Mouse (Mus musculus) CH12.LX (cell line): ENCODE measurements around the gene Ext2. TPM values are rescaled to one million over a fixed set of nuclear protein-coding genes. Genes with fewer than 3 reads are reported as not detected.

Experiments used
- DNase-seq: peaks from one replicate; pipeline ENCODE4 v3.0.0-alpha.2; 2013; ENCODE audit errors: extremely low read depth
- H3K27ac ChIP-seq: 2 replicates; pipeline ENCODE4 v1.5.1; 2012; ENCODE audit warnings: low read depth, mild to moderate bottlenecking, control low read depth, moderate library complexity; ENCODE audit not compliant: insufficient read depth
- H3K27me3 ChIP-seq: replicated peaks from 2 replicates; pipeline ENCODE3; 2012; ENCODE audit warnings: inconsistent platforms
- H3K36me3 ChIP-seq, 2 experiments: replicated peaks in 1 of 2; 2 replicates each; pipeline versions ENCODE3 to v1.6.1; 2012; ENCODE audit warnings: inconsistent platforms in 1 of 2, low read length in 1 of 2, mild to moderate bottlenecking in 1 of 2, mixed read lengths in 1 of 2, moderate library complexity in 1 of 2; ENCODE audit not compliant: control insufficient read depth in 1 of 2, insufficient read depth in 1 of 2
- H3K4me1 ChIP-seq, 2 experiments: 2 replicates each; pipeline ENCODE4 v1.6.1; 2012; ENCODE audit warnings: inconsistent platforms in 1 of 2, moderate library complexity in 1 of 2; ENCODE audit not compliant: insufficient read depth in 2 of 2, control insufficient read depth in 1 of 2
- H3K4me2 ChIP-seq: 2 replicates; pipeline ENCODE4 v1.6.1; 2012; ENCODE audit warnings: low read depth, mild to moderate bottlenecking, control low read depth; ENCODE audit not compliant: poor library complexity, insufficient read depth, severe bottlenecking
- H3K4me3 ChIP-seq, 3 experiments: fragments of 150-350 bp in 1 of 3; sonication (generic) in 1 of 3; replicated peaks in 1 of 3; 2 replicates each; pipeline versions ENCODE3 to v1.5.1; 2011 to 2012; ENCODE audit warnings: low read depth in 2 of 3, low read length in 2 of 3, mild to moderate bottlenecking in 2 of 3, moderate library complexity in 2 of 3, control low read depth in 1 of 3, improper control_type of control experiment in 1 of 3, inconsistent platforms in 1 of 3, mixed read lengths in 1 of 3; ENCODE audit not compliant: poor library complexity in 1 of 3
- H3K79me2 ChIP-seq: replicated peaks from 2 replicates; pipeline ENCODE4 v1.6.1; 2012; ENCODE audit warnings: mild to moderate bottlenecking, moderate library complexity; ENCODE audit not compliant: control insufficient read depth, poor library complexity, insufficient read depth, severe bottlenecking; ENCODE audit errors: extremely low read depth
- H3K9ac ChIP-seq: 2 replicates; pipeline ENCODE4 v1.6.1; 2012; ENCODE audit warnings: low read depth, mild to moderate bottlenecking, control low read depth, moderate library complexity; ENCODE audit not compliant: insufficient read depth
- H3K9me3 ChIP-seq: replicated peaks from 2 replicates; pipeline ENCODE3; 2012; ENCODE audit warnings: low read length, inconsistent platforms, mixed read lengths
- CTCF ChIP-seq, 2 experiments: IDR thresholded peaks in 1 of 2; conservative IDR thresholded peaks in 1 of 2; 2 replicates each; pipeline ENCODE4 v1.5.1; 2011 to 2012; ENCODE audit warnings: low read depth in 2 of 2, low read length in 2 of 2, improper control_type of control experiment in 1 of 2, inconsistent platforms in 1 of 2, mild to moderate bottlenecking in 1 of 2, moderate library complexity in 1 of 2
- ELF1 ChIP-seq: IDR thresholded peaks from 2 replicates; pipeline ENCODE4 v1.6.1; 2014; ENCODE audit warnings: low read depth, mild to moderate bottlenecking, inconsistent platforms, low read length, improper control_type of control experiment
- EP300 ChIP-seq: IDR thresholded peaks from 2 replicates; pipeline ENCODE4 v1.6.1; 2011; ENCODE audit warnings: low read length, improper control_type of control experiment
- JUN ChIP-seq: IDR thresholded peaks from 2 replicates; pipeline ENCODE4 v1.6.1; 2011; ENCODE audit warnings: low read depth, mild to moderate bottlenecking, low read length, improper control_type of control experiment, moderate library complexity; ENCODE audit not compliant: insufficient read depth
- JUND ChIP-seq: conservative IDR thresholded peaks from 2 replicates; pipeline ENCODE4 v1.6.1; 2011; ENCODE audit warnings: low read depth, low read length, improper control_type of control experiment
- MAFK ChIP-seq: IDR thresholded peaks from 2 replicates; pipeline ENCODE4 v1.6.1; 2011; ENCODE audit warnings: low read length, improper control_type of control experiment; ENCODE audit not compliant: insufficient replicate concordance
- MEF2A ChIP-seq: IDR thresholded peaks from 2 replicates; pipeline ENCODE4 v1.6.1; 2014; ENCODE audit warnings: low read depth, mild to moderate bottlenecking, inconsistent platforms, low read length, improper control_type of control experiment, borderline replicate concordance
- MYC ChIP-seq: IDR thresholded peaks from 2 replicates; pipeline ENCODE4 v1.6.1; 2011; ENCODE audit warnings: low read depth, mild to moderate bottlenecking, improper control_type of control experiment, low read length
- NELFE ChIP-seq: IDR thresholded peaks from 2 replicates; pipeline ENCODE4 v1.6.1; 2011; ENCODE audit warnings: low read depth, low read length, improper control_type of control experiment
- NRF1 ChIP-seq: IDR thresholded peaks from 2 replicates; pipeline ENCODE4 v1.6.1; 2014; ENCODE audit warnings: low read depth, mild to moderate bottlenecking, inconsistent platforms, low read length, improper control_type of control experiment, moderate library complexity
- POLR2AphosphoS2 ChIP-seq: IDR thresholded peaks from 2 replicates; pipeline ENCODE4 v1.6.1; 2011; ENCODE audit warnings: low read depth, low read length, improper control_type of control experiment
- RAD21 ChIP-seq: IDR thresholded peaks from 2 replicates; pipeline ENCODE4 v1.6.1; 2011; ENCODE audit warnings: low read depth, mild to moderate bottlenecking, low read length, improper control_type of control experiment, moderate library complexity
- RCOR1 ChIP-seq: conservative IDR thresholded peaks from 2 replicates; pipeline ENCODE4 v1.6.1; 2012; ENCODE audit warnings: low read depth, mild to moderate bottlenecking, inconsistent platforms, low read length, improper control_type of control experiment
- SMC3 ChIP-seq: IDR thresholded peaks from 2 replicates; pipeline ENCODE4 v1.6.1; 2011; ENCODE audit warnings: low read depth, low read length, improper control_type of control experiment
- TBP ChIP-seq: conservative IDR thresholded peaks from 2 replicates; pipeline ENCODE4 v1.6.1; 2011; ENCODE audit warnings: low read depth, low read length, improper control_type of control experiment
- ZMIZ1 ChIP-seq: IDR thresholded peaks from 2 replicates; pipeline ENCODE4 v1.6.1; 2012; ENCODE audit warnings: low read depth, mild to moderate bottlenecking, inconsistent platforms, low read length, improper control_type of control experiment
- dilution Hi-C: fragments of 300-500 bp; cut with MboI; formaldehyde crosslinking; loops from 2 replicates; pipeline ENCODE4 v1.14.3; 2020; ENCODE audit warnings: low sequenced_read_pairs; ENCODE audit not compliant: extremely low pct_unique_long_range_greater_than_20kb, extremely low pct_ligation_motif_present
- in situ Hi-C: fragments of 300-500 bp; cut with MboI; formaldehyde crosslinking; loops from 3 replicates; pipeline ENCODE4 v1.14.3; 2019; ENCODE audit warnings: low sequenced_read_pairs, low pct_ligation_motif_present, low pct_unique_long_range_greater_than_20kb, mixed read lengths
- polyA plus RNA-seq: library from polyadenylated mRNA; unstranded; fragments of >175 nt; gene quantifications from 2 replicates; pipeline ENCODE4 v1.2.1, GENCODE M21; 2012; ENCODE audit warnings: low read depth; ENCODE audit not compliant: insufficient read length
- total RNA-seq, 2 experiments: library from RNA; depleted of rRNA; stranded (reverse); fragments of 300-350 nt in 1 of 2; fragments of >200 nt in 1 of 2; gene quantifications; 2 replicates each; pipeline ENCODE4 v1.2.3; 2012 to 2014

The Ext2 gene
- total and polyA plus RNA-seq, 3 experiments, result 20.2 to 33.1 (median 26.9) TPM

- Histone ChIP-seq H3K36me3 (peaks cover 6 to 54% of the 10 kb centered on the region in 2 experiments), H3K4me3 (no peak overlapping the region), H3K4me1 (no peaks in the 10 kb centered on the region), H3K79me2 (no peaks in the 10 kb centered on the region), H3K27ac (no peak overlapping the region), H3K9ac (no peak overlapping the region), H3K4me2 (no peak overlapping the region), H3K9me3 (peaks cover 2% of the 10 kb centered on the region), H3K27me3 (no peaks in the 10 kb centered on the region)
- no peak for DNase-seq
- dilution Hi-C loops (no loop called here), in situ Hi-C loops (no loop called here)
- no peak for TF ChIP-seq RCOR1
- TF ChIP-seq SMC3, result no peak
- TF ChIP-seq ZMIZ1, result no peak
- no peak for TF ChIP-seq MAFK
- no peak for TF ChIP-seq JUN
- no peak for TF ChIP-seq ELF1
These were observed 13.2 kb upstream of the Ext2 start for GRCm38 (mm10) chr2:93835596-93835995.

- Histone ChIP-seq H3K9ac (no peak overlapping the region), H3K79me2 (no peaks in the 10 kb centered on the region), H3K27me3 (no peaks in the 10 kb centered on the region), H3K36me3 (peaks cover 5 to 17% of the 10 kb centered on the region in 2 experiments), H3K4me1 (peaks cover 0 to 9% of the 10 kb centered on the region in 2 experiments; a peak in 2 of 4 replicates), H3K4me3 (no peak overlapping the region), H3K9me3 (no peaks in the 10 kb centered on the region), H3K4me2 (no peak overlapping the region), H3K27ac (no peak overlapping the region)
- DNase-seq, result peak; percentile 97
- dilution Hi-C loops (no loop called here), in situ Hi-C loops (no loop called here)
- TF ChIP-seq CTCF (conservative IDR thresholded peaks at IDR 0.05 in 1 of 2, IDR thresholded peaks at IDR 0.05 in 1 of 2; ENCODE audit: low read depth in 2 of 2, low read length in 2 of 2) (peak; percentile 97 to 100), POLR2AphosphoS2 (no peak), NRF1 (0 out of 2 replicates have a peak, but pooled peaks have one; percentile 17), SMC3 (peak; percentile 65), MYC (peak; percentile 66), EP300 (no peak), JUND (peak; percentile 48; the same call in 1 of the 2 replicates), NELFE (peak; percentile 74; the same call in 1 of the 2 replicates), MEF2A (no peak), RAD21 (peak; percentile 66), TBP (no peak)
These were observed 1.2 kb upstream of the Ext2 start for GRCm38 (mm10) chr2:93823519-93823918.
